Mouse (Mus musculus): ENCODE data around the gene Pom121. TPM values are rescaled to one million over a fixed set of nuclear protein-coding genes. Genes with fewer than 3 reads are reported as not detected.

The Pom121 gene
- polyA plus RNA-seq, 1 experiment from 2014 or later, result 18.9 TPM

DNA sequence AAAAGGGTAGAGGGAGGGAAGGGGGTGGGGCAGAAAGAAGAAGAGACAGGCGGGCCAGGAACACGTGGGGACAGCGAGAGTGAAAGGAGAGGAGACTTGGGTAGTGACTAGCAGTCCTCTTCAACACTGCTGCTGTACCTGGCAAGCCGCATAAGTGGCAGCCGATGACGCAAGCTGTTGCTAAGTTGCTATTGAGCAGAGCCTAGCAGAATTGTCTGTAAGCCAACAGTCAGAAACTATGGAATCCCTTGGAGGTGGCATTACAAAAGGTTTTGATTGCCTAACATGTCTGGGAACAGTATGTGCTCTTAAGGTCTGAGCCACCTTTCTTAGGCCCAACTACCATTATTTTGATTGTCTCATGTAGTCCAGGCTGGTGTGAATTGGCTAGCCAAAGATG lies 26.0 kb downstream of the Pom121 start:
- 81% methylated on average over 6 of the region's 6 CpGs for WGBS
- ATAC-seq (ENCODE audit: insufficient read depth), result no peak
- peaks cover 19% of the 10 kb centered on the region for H3K36me3 ChIP-seq (ENCODE audit: insufficient read depth)
- no peaks in the 10 kb centered on the region for H3K9me3 ChIP-seq (ENCODE audit: low read depth, low read length)
- H3K9ac ChIP-seq, result no peak overlapping the region
- no peak overlapping the region for H3K27ac ChIP-seq (ENCODE audit: low read depth)
- TF ChIP-seq CTCF (IDR thresholded peaks at IDR 0.05; ENCODE audit: low read depth), result no peak
- 0 out of 2 replicates have a peak, but pooled peaks cover 5% of the 10 kb centered on the region for H3K4me1 ChIP-seq (ENCODE audit: insufficient read depth)
- no peak for DNase-seq
- H3K27me3 ChIP-seq (ENCODE audit: insufficient read depth, low read length), result no peaks in the 10 kb centered on the region
- no peak overlapping the region for H3K4me3 ChIP-seq (ENCODE audit: low read depth, low read length)
- H3K4me2 ChIP-seq, result no peak overlapping the region

DNA sequence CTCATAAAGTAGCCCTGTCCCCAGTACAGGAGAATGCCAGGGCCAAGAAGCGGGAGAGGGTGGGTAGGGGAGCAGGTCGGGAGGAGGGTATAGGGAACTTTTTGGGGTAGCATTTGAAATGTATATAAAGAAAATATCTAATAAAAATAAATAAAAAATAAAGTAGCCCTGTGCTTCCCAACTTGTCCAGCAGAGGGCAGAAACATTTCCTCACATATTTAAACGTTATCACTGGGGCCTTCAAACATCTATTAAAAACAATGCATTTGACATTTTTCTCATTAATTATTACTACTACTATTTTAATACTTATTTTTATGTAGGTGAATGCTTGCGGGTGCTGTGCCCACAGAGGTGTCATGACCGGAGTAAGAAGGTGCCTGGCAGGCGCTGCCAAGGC lies 26.5 kb downstream of the Pom121 start:
- Histone ChIP-seq H3K27ac (ENCODE audit: low read depth) (no peak overlapping the region), H3K4me2 (no peak overlapping the region), H3K9me3 (ENCODE audit: low read depth, low read length) (no peaks in the 10 kb centered on the region), H3K36me3 (ENCODE audit: insufficient read depth) (peaks cover 15% of the 10 kb centered on the region), H3K4me1 (ENCODE audit: insufficient read depth) (0 out of 2 replicates have a peak, but pooled peaks cover 5% of the 10 kb centered on the region), H3K4me3 (ENCODE audit: low read depth, low read length) (no peak overlapping the region), H3K27me3 (ENCODE audit: insufficient read depth, low read length) (no peaks in the 10 kb centered on the region), H3K9ac (no peak overlapping the region)
- WGBS, result 51% methylated on average over 6 of the region's 6 CpGs
- no peak for ATAC-seq (ENCODE audit: insufficient read depth)
- peak; percentile 52 for DNase-seq
- peak; percentile 53 for TF ChIP-seq CTCF (IDR thresholded peaks at IDR 0.05; ENCODE audit: low read depth)

DNA sequence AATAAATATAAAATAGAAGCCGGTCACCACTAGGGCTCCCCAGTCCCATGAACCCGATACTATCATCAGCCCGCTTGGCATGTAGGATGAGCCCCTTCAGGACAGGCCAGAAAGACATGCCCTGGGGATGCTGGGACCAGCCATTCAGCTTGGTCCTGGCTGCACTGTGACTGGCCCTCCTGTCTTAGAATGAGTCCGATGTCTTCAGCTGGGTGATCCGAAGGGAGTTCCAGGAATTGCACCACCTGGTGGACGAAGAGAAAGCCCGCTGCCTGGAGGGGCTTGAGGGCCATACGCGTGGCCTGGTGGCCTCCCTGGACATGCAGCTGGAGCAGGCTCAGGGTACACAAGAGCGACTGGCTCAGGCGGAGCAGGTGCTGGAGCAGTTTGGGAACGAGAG lies 30.8 kb downstream of the Pom121 start:
- Histone ChIP-seq H3K9me3 (ENCODE audit: low read depth, low read length) (no peaks in the 10 kb centered on the region), H3K27me3 (ENCODE audit: insufficient read depth, low read length) (no peaks in the 10 kb centered on the region), H3K36me3 (ENCODE audit: insufficient read depth) (no peaks in the 10 kb centered on the region), H3K27ac (ENCODE audit: low read depth) (no peak overlapping the region), H3K4me2 (no peak overlapping the region), H3K4me3 (ENCODE audit: low read depth, low read length) (no peak overlapping the region), H3K9ac (no peak overlapping the region), H3K4me1 (ENCODE audit: insufficient read depth) (no peaks in the 10 kb centered on the region)
- ATAC-seq (ENCODE audit: insufficient read depth) (peak; percentile 54; the same call in 1 of the 2 replicates), DNase-seq (peak; percentile 78)
- peak; percentile 75 for TF ChIP-seq CTCF (IDR thresholded peaks at IDR 0.05; ENCODE audit: low read depth)
- WGBS, result 27% methylated on average over 12 of the region's 12 CpGs

GRCm38 (mm10) chr5:135362572-135362971 lies 31.8 kb downstream of the Pom121 start:
- peaks cover 2% of the 10 kb centered on the region for H3K9me3 ChIP-seq (ENCODE audit: low read depth, low read length)
- no peaks in the 10 kb centered on the region for H3K4me1 ChIP-seq (ENCODE audit: insufficient read depth)
- no peak overlapping the region for H3K27ac ChIP-seq (ENCODE audit: low read depth)
- no peak overlapping the region for H3K9ac ChIP-seq
- ATAC-seq (ENCODE audit: insufficient read depth) (no peak), DNase-seq (no peak)
- H3K36me3 ChIP-seq (ENCODE audit: insufficient read depth), result no peaks in the 10 kb centered on the region
- no peak overlapping the region for H3K4me2 ChIP-seq
- no peak for TF ChIP-seq CTCF (IDR thresholded peaks at IDR 0.05; ENCODE audit: low read depth)
- 85% methylated on average over 3 of the region's 3 CpGs for WGBS
- no peak overlapping the region for H3K4me3 ChIP-seq (ENCODE audit: low read depth, low read length)
- H3K27me3 ChIP-seq (ENCODE audit: insufficient read depth, low read length), result no peaks in the 10 kb centered on the region

- Histone ChIP-seq H3K4me3 (ENCODE audit: low read depth, low read length) (no peak overlapping the region), H3K9ac (no peak overlapping the region), H3K27ac (ENCODE audit: low read depth) (no peak overlapping the region), H3K36me3 (ENCODE audit: insufficient read depth) (no peaks in the 10 kb centered on the region), H3K9me3 (ENCODE audit: low read depth, low read length) (peaks cover 4% of the 10 kb centered on the region), H3K4me1 (ENCODE audit: insufficient read depth) (no peaks in the 10 kb centered on the region), H3K4me2 (no peak overlapping the region), H3K27me3 (ENCODE audit: insufficient read depth, low read length) (no peaks in the 10 kb centered on the region)
- TF ChIP-seq CTCF (IDR thresholded peaks at IDR 0.05; ENCODE audit: low read depth), result no peak
- no peak for DNase-seq
- 85% methylated on average over 2 of the region's 2 CpGs for WGBS
- ATAC-seq (ENCODE audit: insufficient read depth), result no peak
Observed at GRCm38 (mm10) chr5:135359772-135360171, 34.6 kb downstream of the Pom121 start.

DNA sequence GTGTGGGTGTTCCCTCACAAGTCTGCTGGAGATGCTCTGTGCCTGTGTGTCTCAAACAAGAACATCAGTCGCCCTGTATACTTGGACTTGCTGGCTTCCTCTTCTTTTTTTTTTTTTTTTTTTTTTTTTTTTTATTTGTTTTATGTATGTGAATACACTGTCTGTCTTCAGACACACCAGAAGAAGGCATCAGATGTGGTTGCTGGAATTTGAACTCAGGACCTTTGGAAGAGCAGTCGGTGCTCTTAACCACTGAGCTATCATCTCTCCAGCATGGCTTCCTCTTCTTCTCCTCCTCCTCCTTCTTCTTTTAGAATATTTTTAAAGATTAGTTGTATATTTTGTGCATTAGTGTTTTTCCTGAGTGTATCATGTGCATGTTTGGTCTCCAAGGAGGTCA lies 36.8 kb downstream of the Pom121 start:
- ATAC-seq (ENCODE audit: insufficient read depth), result no peak
- Histone ChIP-seq H3K9me3 (ENCODE audit: low read depth, low read length) (peaks cover 4% of the 10 kb centered on the region), H3K9ac (no peak overlapping the region), H3K4me3 (ENCODE audit: low read depth, low read length) (no peak overlapping the region), H3K4me2 (no peak overlapping the region), H3K27ac (ENCODE audit: low read depth) (no peak overlapping the region), H3K36me3 (ENCODE audit: insufficient read depth) (no peaks in the 10 kb centered on the region), H3K27me3 (ENCODE audit: insufficient read depth, low read length) (no peaks in the 10 kb centered on the region), H3K4me1 (ENCODE audit: insufficient read depth) (no peaks in the 10 kb centered on the region)
- peak; percentile 22 for DNase-seq
- 82% methylated on average over 2 of the region's 2 CpGs for WGBS
- TF ChIP-seq CTCF (IDR thresholded peaks at IDR 0.05; ENCODE audit: low read depth), result no peak

GRCm38 (mm10) chr5:135356090-135356489 lies 38.3 kb downstream of the Pom121 start:
- H3K4me2 ChIP-seq, result no peak overlapping the region
- ATAC-seq (ENCODE audit: insufficient read depth) (no peak), DNase-seq (peak; percentile 60)
- no peak for TF ChIP-seq CTCF (IDR thresholded peaks at IDR 0.05; ENCODE audit: low read depth)
- no peaks in the 10 kb centered on the region for H3K4me1 ChIP-seq (ENCODE audit: insufficient read depth)
- H3K9ac ChIP-seq, result no peak overlapping the region
- no peak overlapping the region for H3K4me3 ChIP-seq (ENCODE audit: low read depth, low read length)
- no peaks in the 10 kb centered on the region for H3K27me3 ChIP-seq (ENCODE audit: insufficient read depth, low read length)
- no peaks in the 10 kb centered on the region for H3K36me3 ChIP-seq (ENCODE audit: insufficient read depth)
- H3K9me3 ChIP-seq (ENCODE audit: low read depth, low read length), result peaks cover 4% of the 10 kb centered on the region
- no peak overlapping the region for H3K27ac ChIP-seq (ENCODE audit: low read depth)
- WGBS, result 31% methylated on average over 1 of the region's 1 CpGs

DNA sequence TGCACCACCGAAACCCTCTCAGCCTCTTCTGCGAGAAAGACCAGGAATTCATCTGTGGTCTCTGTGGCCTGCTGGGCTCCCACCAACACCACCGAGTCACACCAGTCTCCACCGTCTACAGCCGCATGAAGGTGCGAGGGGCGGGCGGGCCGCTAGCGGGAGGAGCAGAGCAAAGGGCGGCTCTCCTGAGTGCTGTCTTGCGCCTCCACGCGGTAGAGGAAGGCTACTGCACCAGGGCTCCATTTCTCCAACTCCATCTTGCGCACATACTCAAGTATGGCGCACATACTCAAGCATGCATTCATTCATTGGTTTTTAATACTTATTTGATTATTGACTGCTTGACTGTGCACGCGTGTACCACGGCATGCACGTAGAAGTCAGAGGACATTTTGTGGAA lies 40.8 kb downstream of the Pom121 start:
- H3K4me1 ChIP-seq (ENCODE audit: insufficient read depth), result no peaks in the 10 kb centered on the region
- TF ChIP-seq CTCF (IDR thresholded peaks at IDR 0.05; ENCODE audit: low read depth), result peak; percentile 59
- H3K4me2 ChIP-seq, result no peak overlapping the region
- ATAC-seq (ENCODE audit: insufficient read depth) (no peak), DNase-seq (peak; percentile 26)
- 19% methylated on average over 20 of the region's 20 CpGs for WGBS
- no peak overlapping the region for H3K9ac ChIP-seq
- H3K36me3 ChIP-seq (ENCODE audit: insufficient read depth), result no peaks in the 10 kb centered on the region
- no peak overlapping the region for H3K4me3 ChIP-seq (ENCODE audit: low read depth, low read length)
- H3K27me3 ChIP-seq (ENCODE audit: insufficient read depth, low read length), result no peaks in the 10 kb centered on the region
- H3K9me3 ChIP-seq (ENCODE audit: low read depth, low read length), result peaks cover 9% of the 10 kb centered on the region
- H3K27ac ChIP-seq (ENCODE audit: low read depth), result no peak overlapping the region

Measured in lung, embryonic 14.5 days (tissue).